Mouse (Mus musculus) forebrain, embryonic 12.5 days (tissue): ENCODE results near the gene Wdcp. TPM values are rescaled to one million over a fixed set of nuclear protein-coding genes. Genes with fewer than 3 reads are reported as not detected.
"Not testable (repeated sequence)": the region's sequence is repeated elsewhere in the genome, so short reads cannot be mapped to it uniquely, and the experiment has no call there.

Source experiments
- ATAC-seq: fragments of 200-750 bp; cut with Nextera tagmentation; 2 replicates; pipeline ENCODE4 v1.8.0; 2017; ENCODE audit warnings: moderate TSS enrichment; ENCODE audit not compliant: low FRiP score
- H3K27ac ChIP-seq: fragments of 300-500 bp; sonication (generic); 2 replicates; pipeline ENCODE4 v1.5.1; 2016; ENCODE audit warnings: mild to moderate bottlenecking
- H3K27me3 ChIP-seq: fragments of 300-500 bp; sonication (generic); 2 replicates; pipeline ENCODE4 v1.6.1; 2016; ENCODE audit warnings: mild to moderate bottlenecking
- H3K36me3 ChIP-seq: fragments of 300-500 bp; sonication (generic); replicated peaks from 2 replicates; pipeline ENCODE4 v1.6.1; 2016; ENCODE audit warnings: mild to moderate bottlenecking
- H3K4me1 ChIP-seq: fragments of 300-500 bp; sonication (generic); 2 replicates; pipeline ENCODE4 v1.6.1; 2016
- H3K4me2 ChIP-seq: fragments of 300-500 bp; sonication (generic); 2 replicates; pipeline ENCODE4 v1.6.1; 2016; ENCODE audit warnings: mild to moderate bottlenecking, moderate library complexity
- H3K4me3 ChIP-seq: fragments of 300-500 bp; sonication (generic); replicated peaks from 2 replicates; pipeline ENCODE4 v1.5.1; 2016; ENCODE audit warnings: mild to moderate bottlenecking
- H3K9ac ChIP-seq: fragments of 300-500 bp; sonication (generic); 2 replicates; pipeline ENCODE4 v1.6.1; 2016; ENCODE audit warnings: mild to moderate bottlenecking
- H3K9me3 ChIP-seq: fragments of 300-500 bp; sonication (generic); 2 replicates; pipeline ENCODE4 v1.6.1; 2016
- WGBS: fragments of 180-500 bp; shearing (Covaris S2); methylation state at CpG from one replicate; pipeline ENCODE4 v1.1.7; 2016; 5-methylcytosine and 5-hydroxymethylcytosine counted together
- polyA plus RNA-seq: library from polyadenylated mRNA; unstranded; fragments of >200 nt; fragmentation: Nextera tagmentation; extraction: Ambion mirVana; gene quantifications from 2 replicates; pipeline ENCODE4 v1.2.1, GENCODE M21; 2016

Gene Wdcp
- 19.0 and 20.5 TPM in 2 replicates for polyA plus RNA-seq

DNA sequence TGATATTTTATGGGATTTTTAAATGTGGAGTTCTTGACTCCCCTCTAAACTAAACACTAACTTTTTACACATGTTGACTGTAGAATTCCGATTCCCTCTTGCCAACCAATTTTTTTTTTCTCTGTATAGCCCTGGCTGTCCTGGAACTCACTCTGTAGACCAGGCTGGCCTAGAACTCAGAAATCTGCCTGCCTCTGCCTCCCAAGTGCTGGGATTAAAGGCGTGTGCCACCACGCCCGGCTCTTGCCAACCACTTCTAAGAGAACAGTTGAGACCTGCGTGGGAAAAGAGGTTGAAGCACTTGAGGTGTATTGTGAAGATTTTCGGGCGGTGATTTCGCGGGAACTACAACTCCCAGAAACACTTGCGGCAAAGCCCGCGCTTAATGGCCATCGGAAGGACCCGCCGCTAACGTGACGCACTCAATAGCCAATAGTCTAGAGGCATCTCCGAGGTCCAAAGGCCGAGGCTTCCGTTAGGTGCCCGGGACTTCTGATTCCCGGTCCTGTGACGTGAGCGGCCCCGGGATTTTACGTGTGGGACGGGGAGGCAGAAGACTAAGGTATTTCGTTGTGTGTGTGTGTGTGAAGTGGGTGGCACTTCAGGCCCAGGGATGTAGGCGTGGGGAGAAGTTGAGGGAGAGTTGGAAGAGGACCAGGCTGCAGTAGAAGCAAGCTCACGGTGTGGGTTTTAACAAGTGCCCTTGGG is at the start of gene Wdcp:
Wdcp (plus strand) TSS at position 414 of the 708 bp plus-strand sequence.
- Histone ChIP-seq H3K36me3 (no peaks in the 10 kb centered on the region), H3K4me3 (peak within 1 kb of the TSS; percentile 68), H3K4me2 (peak within 1 kb of the TSS; percentile 75), H3K9me3 (no peaks in the 10 kb centered on the region), H3K9ac (peak within 1 kb of the TSS; percentile 57), H3K27me3 (peaks cover 32% of the 10 kb centered on the region), H3K27ac (0 out of 2 replicates have a peak within 1 kb of the TSS, but pooled peaks have one; percentile 53), H3K4me1 (peaks cover 26% of the 10 kb centered on the region)
- ATAC-seq: peak; percentile 92
- under 1% methylated on average over 30 of the region's 30 CpGs for WGBS

DNA sequence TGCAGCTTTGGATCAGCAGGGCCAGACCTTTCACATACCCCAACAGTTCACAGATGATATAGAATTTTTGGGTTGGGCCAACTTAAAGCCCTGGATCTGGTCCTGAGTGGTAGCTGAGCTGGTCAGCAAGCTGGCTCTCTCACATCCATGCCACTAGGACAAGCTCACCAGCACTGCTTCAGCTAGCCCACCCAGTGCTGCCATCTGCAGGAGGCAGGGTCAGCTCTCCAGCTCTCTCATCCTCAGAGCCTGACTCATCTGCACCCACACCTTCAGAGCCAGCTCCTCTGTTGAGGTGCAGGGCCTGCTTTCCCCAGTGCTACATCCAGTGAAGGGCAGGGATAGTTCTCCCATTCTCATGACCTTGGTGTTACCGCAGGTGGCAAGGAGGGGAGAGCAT is 49.4 kb upstream of the Wdcp start:
- H3K27ac ChIP-seq: no peak overlapping the region
- 79% methylated on average over 1 of the region's 1 CpGs for WGBS
- H3K4me1 ChIP-seq: no peaks in the 10 kb centered on the region
- no peak overlapping the region for H3K4me3 ChIP-seq
- H3K4me2 ChIP-seq: no peak overlapping the region
- no peak for ATAC-seq
- H3K9ac ChIP-seq: no peak overlapping the region
- H3K27me3 ChIP-seq: no peaks in the 10 kb centered on the region
- no peaks in the 10 kb centered on the region for H3K9me3 ChIP-seq
- H3K36me3 ChIP-seq: no peaks in the 10 kb centered on the region

DNA sequence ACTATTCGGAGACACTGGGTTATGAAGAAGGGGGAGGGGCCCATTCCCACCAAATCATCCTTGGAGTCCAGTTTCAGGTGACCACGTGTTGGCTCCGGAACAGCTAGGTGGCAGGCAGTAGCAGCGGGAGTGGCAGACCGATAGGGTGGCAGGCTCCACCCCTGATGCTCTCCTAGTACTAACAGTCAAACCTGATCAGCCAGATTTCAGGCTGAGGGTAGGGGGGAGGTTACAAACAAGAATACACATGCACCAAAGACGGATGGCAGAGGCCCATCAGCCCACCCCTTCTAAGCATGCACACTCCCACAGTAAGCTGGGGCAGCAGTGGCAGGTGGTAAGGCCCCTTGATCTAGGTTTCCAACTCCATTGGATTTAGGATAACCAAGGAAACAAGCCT is 45.6 kb upstream of the Wdcp start:
- H3K4me2 ChIP-seq, H3K27me3 ChIP-seq, H3K9me3 ChIP-seq, H3K4me3 ChIP-seq, H3K27ac ChIP-seq, ATAC-seq, H3K4me1 ChIP-seq, H3K36me3 ChIP-seq, H3K9ac ChIP-seq: not testable (repeated sequence)
- WGBS: 78% methylated on average over 6 of the region's 6 CpGs

DNA sequence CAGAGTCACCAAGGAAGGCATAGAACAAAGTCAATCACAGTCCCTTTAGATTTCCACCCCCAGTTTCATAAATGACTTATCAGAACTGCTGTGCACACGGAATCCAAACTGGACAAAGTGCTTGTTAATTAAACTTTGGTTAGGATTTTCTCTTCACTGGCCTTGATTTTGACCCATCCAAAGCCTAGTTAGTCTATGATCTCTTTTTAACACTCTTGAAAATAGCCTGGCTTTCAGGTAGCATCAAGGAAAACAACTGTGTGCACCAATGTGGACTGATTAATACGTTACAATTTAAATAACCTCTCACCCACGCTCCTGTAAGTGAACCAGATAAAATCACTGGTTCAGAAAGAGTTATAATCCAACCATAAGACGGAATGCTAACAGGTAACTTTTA is 32.1 kb upstream of the Wdcp start:
- Histone ChIP-seq H3K36me3 (no peaks in the 10 kb centered on the region), H3K27me3 (no peaks in the 10 kb centered on the region), H3K27ac (no peak overlapping the region), H3K4me2 (no peak overlapping the region), H3K4me3 (no peak overlapping the region), H3K9me3 (no peaks in the 10 kb centered on the region), H3K4me1 (no peaks in the 10 kb centered on the region), H3K9ac (no peak overlapping the region)
- no peak for ATAC-seq
- 86% methylated on average over 4 of the region's 4 CpGs for WGBS

DNA sequence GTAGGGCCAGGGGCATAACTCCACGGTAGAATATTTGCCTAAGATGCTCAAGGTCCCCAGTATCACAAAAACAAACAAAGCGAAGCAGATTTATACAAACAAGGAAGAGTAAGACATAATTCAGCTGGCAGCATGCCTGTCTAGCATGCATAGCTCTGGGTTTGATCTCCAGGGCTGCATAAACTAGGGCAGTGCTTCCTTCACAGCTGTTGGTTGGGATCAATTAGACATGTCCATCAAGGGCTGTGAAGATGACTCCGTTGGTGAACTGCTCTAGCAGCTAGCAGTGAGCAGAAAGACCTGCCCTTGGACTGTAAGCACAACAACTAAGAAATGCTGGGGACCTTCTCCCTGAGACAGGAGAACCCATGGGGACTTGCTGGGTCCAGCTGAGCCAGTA is 31.4 kb upstream of the Wdcp start:
- WGBS: 77% methylated on average over 3 of the region's 3 CpGs
- H3K9me3 ChIP-seq: no peaks in the 10 kb centered on the region
- H3K4me2 ChIP-seq: no peak overlapping the region
- peaks cover 5% of the 10 kb centered on the region for H3K4me1 ChIP-seq
- no peaks in the 10 kb centered on the region for H3K36me3 ChIP-seq
- no peak for ATAC-seq
- H3K4me3 ChIP-seq: no peak overlapping the region
- no peak overlapping the region for H3K27ac ChIP-seq
- H3K27me3 ChIP-seq: no peaks in the 10 kb centered on the region
- H3K9ac ChIP-seq: no peak overlapping the region

DNA sequence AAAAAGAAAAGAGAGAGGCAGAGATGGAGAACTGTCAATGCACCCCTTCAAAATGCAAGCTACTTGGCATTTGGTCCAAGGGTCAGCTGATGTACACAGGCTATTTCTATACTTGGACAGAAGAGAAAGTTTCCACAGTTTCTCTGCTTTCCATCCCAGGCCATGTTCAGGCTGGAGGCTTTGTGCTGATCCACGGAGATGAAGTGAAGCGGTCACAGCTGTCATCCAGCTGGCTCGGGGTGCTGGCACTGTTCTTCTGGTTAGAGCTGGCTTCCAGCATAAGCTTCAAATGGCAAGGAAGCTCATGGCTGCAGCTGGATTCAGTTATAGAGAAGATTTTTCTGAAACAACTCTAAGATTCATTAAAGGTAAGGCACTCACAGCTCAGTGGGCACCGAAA is 29.5 kb upstream of the Wdcp start:
- Histone ChIP-seq H3K4me3 (no peak overlapping the region), H3K27ac (no peak overlapping the region), H3K4me1 (peaks cover 17% of the 10 kb centered on the region), H3K9me3 (no peaks in the 10 kb centered on the region), H3K36me3 (no peaks in the 10 kb centered on the region), H3K4me2 (no peak overlapping the region), H3K27me3 (no peaks in the 10 kb centered on the region), H3K9ac (no peak overlapping the region)
- 92% methylated on average over 4 of the region's 4 CpGs for WGBS
- no peak for ATAC-seq

DNA sequence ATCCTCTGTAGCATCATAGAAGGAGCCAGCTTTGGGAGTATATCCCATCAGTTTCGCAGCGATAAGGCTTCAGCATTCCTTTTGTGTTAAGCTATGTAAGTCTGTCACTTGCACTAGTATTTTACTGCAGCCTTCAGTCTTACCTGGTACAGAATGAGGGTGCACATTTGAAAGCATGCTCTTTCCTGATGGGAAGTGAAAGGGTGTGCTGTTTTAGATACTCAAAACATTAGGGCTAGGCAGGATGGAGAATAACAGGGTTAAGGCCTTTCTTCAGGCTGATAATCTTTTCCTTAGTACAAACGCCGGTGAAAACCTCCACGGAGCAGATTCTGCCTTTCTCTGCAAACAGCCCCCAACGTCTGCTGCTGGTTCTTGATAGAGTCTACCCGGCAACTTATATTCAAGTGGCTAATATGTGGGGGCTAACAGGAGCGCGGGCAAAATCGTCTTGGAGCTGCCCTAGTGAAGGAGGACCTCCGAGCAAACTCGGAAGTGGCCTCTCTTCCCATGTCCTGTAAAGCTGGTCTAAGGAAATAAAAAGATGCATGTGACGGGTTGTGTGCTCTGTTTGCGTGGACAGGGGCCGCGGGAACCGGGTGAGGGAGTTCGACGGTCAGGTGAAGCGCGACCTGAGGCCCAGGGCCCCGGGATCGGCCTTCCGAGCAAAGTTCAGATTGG is 26.3 kb upstream of the Wdcp start:
- Histone ChIP-seq H3K4me2 (peak overlapping the region; percentile 75), H3K9me3 (no peaks in the 10 kb centered on the region), H3K27me3 (no peaks in the 10 kb centered on the region), H3K36me3 (peaks cover 13% of the 10 kb centered on the region), H3K4me3 (peak overlapping the region; percentile 64), H3K27ac (peak overlapping the region; percentile 83), H3K4me1 (peaks cover 22% of the 10 kb centered on the region), H3K9ac (peak overlapping the region; percentile 70)
- peak; percentile 83; the same call in 1 of the 2 replicates for ATAC-seq
- whole genome bisulfite sequencing: 10% methylated on average over 24 of the region's 24 CpGs

DNA sequence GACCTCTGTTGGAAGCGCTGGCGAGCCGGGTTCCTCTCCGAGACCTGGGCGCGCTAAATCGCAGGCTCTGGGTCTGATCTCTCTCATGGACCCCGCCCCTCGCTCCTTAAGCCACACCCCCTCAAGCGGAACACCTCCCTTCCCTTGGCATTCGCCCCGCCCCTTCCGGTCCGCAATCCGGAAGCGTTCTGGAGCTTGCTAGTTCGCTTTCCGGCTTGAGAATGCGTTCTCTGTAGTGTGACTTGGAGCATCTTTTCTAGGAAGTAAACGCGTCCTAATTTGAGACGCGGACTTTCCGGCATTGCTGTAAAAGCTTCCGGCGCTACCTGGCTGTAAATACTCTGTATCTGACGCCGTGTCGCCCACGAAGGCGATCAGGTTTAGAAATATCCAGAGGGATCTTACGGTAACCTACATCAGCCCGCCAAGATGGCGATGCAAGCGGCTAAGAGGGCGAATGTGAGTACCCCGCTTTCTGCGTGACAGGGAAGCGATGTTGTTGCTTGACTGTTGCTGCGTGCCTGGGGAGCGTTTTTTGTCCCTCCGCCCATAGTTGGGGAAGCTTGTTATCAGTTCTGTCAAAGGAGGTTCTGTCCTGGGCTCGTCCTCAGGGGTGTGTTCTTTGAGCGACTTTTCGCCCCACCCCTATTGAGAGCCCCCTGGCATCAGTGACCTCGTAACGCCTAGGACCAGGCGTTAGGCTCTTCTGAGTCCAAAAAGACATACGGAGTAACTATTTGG is 25.6 kb upstream of the Wdcp start, which contains the start of gene Sf3b6:
Sf3b6 (plus strand) TSS at position 184 of the 741 bp plus-strand sequence.
- Histone ChIP-seq H3K36me3 (peaks cover 18% of the 10 kb centered on the region), H3K4me1 (peaks cover 22% of the 10 kb centered on the region), H3K9ac (peak within 1 kb of the TSS; percentile 71), H3K4me2 (peak within 1 kb of the TSS; percentile 79), H3K27ac (peak within 1 kb of the TSS; percentile 83), H3K27me3 (no peaks in the 10 kb centered on the region), H3K4me3 (peak within 1 kb of the TSS; percentile 64), H3K9me3 (no peaks in the 10 kb centered on the region)
- ATAC-seq: peak; percentile 99
- under 1% methylated on average over 49 of the region's 49 CpGs for WGBS

DNA sequence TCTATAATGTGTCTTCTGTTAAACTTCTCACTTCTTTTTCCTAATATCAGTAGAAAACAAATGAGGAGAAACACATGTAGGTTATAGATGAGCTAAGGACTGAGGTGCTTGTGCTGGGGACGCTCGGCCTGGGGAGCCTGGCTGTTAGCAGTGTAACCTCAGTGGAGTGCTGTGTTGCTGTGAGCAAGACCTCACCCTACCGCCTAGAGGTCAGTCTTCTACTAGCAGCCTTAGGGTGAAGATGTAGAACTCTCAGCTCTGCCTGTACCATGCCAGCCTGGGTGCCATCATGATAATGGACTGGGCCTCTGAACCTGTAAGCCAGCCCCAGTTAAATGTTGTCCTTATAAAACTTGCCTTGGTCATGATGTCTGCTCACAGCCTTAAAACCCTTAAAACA is 15.8 kb upstream of the Wdcp start:
- Histone ChIP-seq H3K27me3 (no peaks in the 10 kb centered on the region), H3K4me3 (no peak overlapping the region), H3K9ac (no peak overlapping the region), H3K36me3 (peaks cover 68% of the 10 kb centered on the region), H3K4me1 (no peaks in the 10 kb centered on the region), H3K9me3 (no peaks in the 10 kb centered on the region), H3K27ac (no peak overlapping the region), H3K4me2 (no peak overlapping the region)
- ATAC-seq: no peak
- WGBS: 76% methylated on average over 3 of the region's 3 CpGs

DNA sequence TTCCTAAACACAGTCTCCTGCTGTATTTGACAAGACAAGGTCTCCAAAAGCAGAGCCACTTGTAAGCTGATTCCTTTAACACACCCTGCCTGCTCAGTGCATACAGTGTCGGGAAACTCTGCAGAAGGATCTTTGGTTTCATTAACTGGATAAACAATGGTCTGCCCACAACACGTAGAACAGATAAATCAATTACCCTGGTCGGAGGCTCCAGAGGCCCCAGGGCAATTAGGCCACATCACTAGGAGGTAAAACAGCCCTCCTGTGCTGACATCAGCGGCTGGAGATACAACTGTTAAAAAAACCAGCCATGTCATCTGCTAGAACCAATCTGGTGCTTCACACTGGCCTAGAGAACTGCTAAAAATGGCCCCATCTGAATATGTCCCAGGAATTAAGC is 6.1 kb upstream of the Wdcp start:
- Histone ChIP-seq H3K27me3 (peaks cover 25% of the 10 kb centered on the region), H3K9me3 (no peaks in the 10 kb centered on the region), H3K27ac (no peak overlapping the region), H3K4me1 (peaks cover 14% of the 10 kb centered on the region), H3K4me2 (no peak overlapping the region), H3K36me3 (no peaks in the 10 kb centered on the region), H3K4me3 (no peak overlapping the region), H3K9ac (no peak overlapping the region)
- WGBS: 65% methylated on average over 4 of the region's 4 CpGs
- no peak for ATAC-seq

DNA sequence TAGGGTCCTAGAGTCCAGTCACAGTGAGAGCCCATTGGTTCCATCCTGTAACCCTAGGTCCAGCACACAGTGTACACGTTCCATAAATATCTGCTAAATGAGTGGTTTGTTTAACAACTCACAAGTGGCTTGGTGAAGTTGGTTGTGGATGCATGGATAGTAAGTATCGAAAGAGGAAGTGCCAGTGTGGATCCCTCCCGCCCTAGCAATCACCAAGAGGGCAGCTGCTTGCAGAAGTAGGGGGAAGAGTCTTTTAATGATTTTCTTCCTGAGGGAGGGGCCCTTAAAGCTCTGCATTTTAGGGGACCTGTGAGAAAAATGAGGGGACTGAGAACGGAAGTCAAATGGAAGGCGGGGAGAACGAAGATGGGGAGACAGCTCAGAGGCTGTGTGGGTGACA is 3.1 kb upstream of the Wdcp start:
- Histone ChIP-seq H3K9ac (no peak overlapping the region), H3K4me3 (no peak overlapping the region), H3K4me1 (peaks cover 26% of the 10 kb centered on the region), H3K9me3 (no peaks in the 10 kb centered on the region), H3K4me2 (no peak overlapping the region), H3K27ac (no peak overlapping the region), H3K27me3 (peaks cover 32% of the 10 kb centered on the region), H3K36me3 (no peaks in the 10 kb centered on the region)
- ATAC-seq: no peak
- WGBS: 56% methylated on average over 6 of the region's 6 CpGs

DNA sequence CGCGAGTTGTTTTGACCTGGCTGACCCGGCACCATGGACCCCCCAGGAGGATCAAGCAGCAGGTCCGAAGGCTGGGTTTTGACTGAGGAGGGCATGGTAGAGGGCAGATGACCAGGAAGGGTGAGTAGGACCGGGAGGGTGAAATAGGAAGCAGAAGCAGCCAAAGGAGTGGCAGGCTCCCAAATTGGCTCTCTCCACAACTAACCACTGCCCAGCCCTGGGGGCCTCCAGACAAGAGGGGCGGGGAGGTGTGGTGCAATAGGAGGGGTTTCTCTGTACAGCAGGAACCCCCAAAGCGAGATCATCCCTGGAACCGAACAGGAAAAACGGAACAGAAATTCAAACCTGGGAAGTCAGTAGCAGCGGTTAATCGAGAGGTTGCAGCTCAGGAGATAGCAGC is 2.4 kb upstream of the Wdcp start:
- Histone ChIP-seq H3K4me1 (peaks cover 26% of the 10 kb centered on the region), H3K27ac (no peak overlapping the region), H3K27me3 (peaks cover 32% of the 10 kb centered on the region)

More for the DNA sequence above, 2.4 kb upstream of the Wdcp start:
- ATAC-seq: no peak
- H3K36me3 ChIP-seq: no peaks in the 10 kb centered on the region
- 1% methylated on average over 11 of the region's 11 CpGs for WGBS
- H3K9me3 ChIP-seq: no peaks in the 10 kb centered on the region
- peak overlapping the region; percentile 68 for H3K9ac ChIP-seq
- H3K4me3 ChIP-seq: peak overlapping the region; percentile 76
- H3K4me2 ChIP-seq: peak overlapping the region; percentile 94
